Comparison of ENCODE assay signal across 16 mouse cellular contexts in genomic region chr2:85110288-85110875, GRCm38 (mm10). TPM values are rescaled to one million over a fixed set of nuclear protein-coding genes. Genes with fewer than 3 reads are reported as not detected.
DNase-seq lines count a peak whose midpoint lies in the region; ATAC-seq lines count a peak whose summit lies in the region.
"Had no signal": no experiment of that assay in that cellular context is flagged by ENCODE, and none has a peak within 500 bp of the region (broad histone marks: within the 10 kb centered on the region; RNA-seq: fewer than 3 reads in every experiment).

No protein-coding gene starts in this region.

- H3K4me2 ChIP-seq in hindbrain, embryonic 14.5 days (replicated peaks) = no peak overlapping the region
- H3K4me2 ChIP-seq: heart, embryonic 12.5 days; liver, embryonic 13.5 days had no signal

- no peaks in the 10 kb centered on the region for H3K36me3 ChIP-seq in hindbrain, embryonic 14.5 days (replicated peaks; ENCODE audit: control insufficient read depth, insufficient read depth)
- no peaks in the 10 kb centered on the region for H3K36me3 ChIP-seq in hindbrain, embryonic 10.5 days
- H3K36me3 ChIP-seq: heart, embryonic 12.5 days; liver, embryonic 13.5 days had no signal

- no peaks in the 10 kb centered on the region for H3K4me1 ChIP-seq in hindbrain, embryonic 14.5 days (replicated peaks; ENCODE audit: control insufficient read depth, insufficient read depth, low read length)
- H3K4me1 ChIP-seq in hindbrain, embryonic 10.5 days (replicated peaks) = no peaks in the 10 kb centered on the region
- H3K4me1 ChIP-seq: liver, embryonic 13.5 days had no signal

- no peak for DNase-seq in hindbrain, embryonic 14.5 days (ENCODE audit: low spot score)
- DNase-seq in hindbrain, embryonic 10.5 days (ENCODE audit: low spot score) = no peak
- DNase-seq in right cerebral cortex, postnatal 10 days (ENCODE audit: low spot score in 2 of 2) = peak; percentile 42 to 54
- DNase-seq in right cerebral cortex, postnatal 4 days = no peak
- peak; percentile 18 to 48 for DNase-seq in layer of hippocampus, adult 8-10 months (ENCODE audit: low spot score in 2 of 2)
- DNase-seq in adrenal gland, postnatal 25 days = no peak
- DNase-seq: cerebellum, adult 9-11 months; gastrocnemius, postnatal 14 days; heart, postnatal 4 days; kidney, adult 2 months; kidney, postnatal 36 days; liver, embryonic 13.5 days; lung, postnatal 14 days; right cerebral cortex, postnatal 25 days had no signal

- H3K27me3 ChIP-seq in hindbrain, embryonic 14.5 days (ENCODE audit: control insufficient read depth, insufficient read depth, low read length) = no peaks in the 10 kb centered on the region
- no peaks in the 10 kb centered on the region for H3K27me3 ChIP-seq in hindbrain, embryonic 10.5 days (ENCODE audit: insufficient read depth, poor library complexity, severe bottlenecking)
- H3K27me3 ChIP-seq: heart, embryonic 12.5 days; liver, embryonic 13.5 days had no signal

- H3K4me3 ChIP-seq in hindbrain, embryonic 14.5 days (replicated peaks; ENCODE audit: low read length) = no peak overlapping the region
- no peak overlapping the region for H3K4me3 ChIP-seq in hindbrain, embryonic 10.5 days
- H3K4me3 ChIP-seq: heart, embryonic 12.5 days; liver, embryonic 13.5 days had no signal

- no peak overlapping the region for H3K27ac ChIP-seq in hindbrain, embryonic 14.5 days
- H3K27ac ChIP-seq in hindbrain, embryonic 10.5 days = no peak overlapping the region
- H3K27ac ChIP-seq: liver, embryonic 13.5 days had no signal

- H3K9me3 ChIP-seq in hindbrain, embryonic 14.5 days (ENCODE audit: control insufficient read depth, low read length) = no peaks in the 10 kb centered on the region
- H3K9me3 ChIP-seq in hindbrain, embryonic 10.5 days = no peaks in the 10 kb centered on the region
- H3K9me3 ChIP-seq: heart, embryonic 12.5 days; liver, embryonic 13.5 days had no signal

- WGBS in hindbrain, embryonic 14.5 days = 69% methylated on average over 9 of the region's 9 CpGs
- WGBS in hindbrain, embryonic 10.5 days = 84% methylated on average over 9 of the region's 9 CpGs

- ATAC-seq in hindbrain, embryonic 14.5 days (ENCODE audit: low FRiP score) = peak; percentile 73; the same call in 1 of the 2 replicates
- no peak for ATAC-seq in granulocyte monocyte progenitor cell, adult 5-6 weeks (replicated peaks; ENCODE audit: poor library complexity, severe bottlenecking)

- no peak overlapping the region for H3K9ac ChIP-seq in hindbrain, embryonic 14.5 days
- H3K9ac ChIP-seq: heart, embryonic 12.5 days; liver, embryonic 13.5 days had no signal

RNA-seq across cellular contexts. Expression of gene Aplnr, which starts 25.6 kb away (rescaled TPM):
- polyA plus RNA-seq in hindbrain, embryonic 14.5 days (2014; fragmentation: Nextera tagmentation; extraction: Ambion mirVana) = 29.2 and 35.2 TPM in 2 replicates
- polyA plus RNA-seq in hindbrain, embryonic 10.5 days (2016; fragmentation: Nextera tagmentation; extraction: Ambion mirVana) = 38.9 and 41.7 TPM in 2 replicates
- total RNA-seq in layer of hippocampus, adult 8-10 months (2022) = 1 to 10 TPM in 1 of 4 experiments, under 1 TPM in 3; 0.13 to 1.4 (median 0.59) TPM
- total RNA-seq in granulocyte monocyte progenitor cell, adult 5-6 weeks (2014; fragmentation: Nextera tagmentation) = 0.41 TPM in 1 of 2 replicates, not detected in the other
- not detected in 2 replicates for total RNA-seq in granulocyte monocyte progenitor cell, adult 5-6 weeks (2017)
- total RNA-seq in adrenal gland, postnatal 25 days (2021) = 45.1 and 46.7 TPM in 2 replicates

Comparison
In these comparisons a context has a peak if more than half of its experiments do, and no peak if none do; other contexts are left out.
1. DNase-seq: peak in right cerebral cortex, postnatal 10 days (2 of 2) and layer of hippocampus, adult 8-10 months (2 of 2); none in hindbrain, embryonic 14.5 days (single experiment), hindbrain, embryonic 10.5 days (single experiment), right cerebral cortex, postnatal 4 days (single experiment) and adrenal gland, postnatal 25 days (single experiment).
2. RNA of gene Aplnr, which starts 25.6 kb away (total RNA-seq): 45.1 to 46.7 TPM in adrenal gland, postnatal 25 days; 0.13 to 1.4 TPM in layer of hippocampus, adult 8-10 months and 0.41 TPM in granulocyte monocyte progenitor cell, adult 5-6 weeks; every median in the first group is over 10 times any median in the second.